Mouse (Mus musculus) 416B (cell line): Measurements from ENCODE around the gene Tbx1.

ENCODE experiments used
- DNase-seq: peaks from one replicate; pipeline ENCODE4 v3.0.0; 2011; ENCODE audit warnings: low read depth

The Tbx1 gene

DNA sequence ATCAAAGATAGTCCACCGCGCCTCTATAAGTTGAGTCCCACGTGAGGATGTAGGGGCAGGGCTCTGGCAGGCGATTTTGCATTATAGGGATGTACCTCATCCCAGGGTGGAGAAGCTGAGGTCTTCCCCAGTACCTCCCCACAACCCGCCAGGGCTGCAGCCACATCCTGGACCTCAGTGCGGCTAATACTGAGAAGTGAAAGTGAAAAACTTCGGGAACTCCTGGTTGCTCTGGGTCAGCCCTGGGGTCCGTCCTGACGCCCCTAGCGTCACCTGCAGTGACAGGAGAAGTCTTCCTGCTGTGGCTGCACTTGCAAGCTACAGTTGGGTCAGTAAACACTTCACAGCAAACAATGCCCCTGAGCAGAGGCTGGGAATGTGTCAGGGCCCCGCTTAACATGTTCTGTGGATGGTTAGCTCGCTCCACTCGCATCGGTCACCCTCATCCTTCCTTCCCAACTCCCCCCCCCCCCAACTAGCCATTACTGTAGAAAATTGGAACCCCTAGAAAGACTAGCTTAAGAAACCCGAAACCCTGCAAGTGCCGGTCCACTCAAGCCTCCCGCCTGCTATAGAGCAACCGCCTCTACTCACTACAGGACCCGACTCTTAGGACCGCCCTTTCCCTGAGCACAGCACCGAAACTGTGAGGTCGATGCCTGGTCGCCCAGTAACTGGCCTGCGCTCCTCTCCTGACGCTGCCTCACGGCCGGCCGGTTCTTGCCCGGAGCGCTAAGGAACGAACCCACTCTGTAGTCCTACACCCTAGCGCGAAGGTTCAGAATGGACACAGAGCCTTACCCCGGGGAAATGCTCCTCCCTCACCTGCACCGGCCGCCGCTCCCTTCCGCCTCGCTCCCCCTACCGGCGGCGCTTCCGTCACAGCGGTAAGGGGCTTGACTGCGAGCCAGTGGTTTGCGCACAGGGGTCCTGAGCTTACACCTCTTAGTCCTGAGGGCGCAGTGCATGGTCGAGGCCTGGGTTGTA, at the start of gene Tbx1:
Gene Tbx1 (minus strand): TSS at position 868 of the 987 bp plus-strand sequence.
- peak; percentile 37 for DNase-seq

DNA sequence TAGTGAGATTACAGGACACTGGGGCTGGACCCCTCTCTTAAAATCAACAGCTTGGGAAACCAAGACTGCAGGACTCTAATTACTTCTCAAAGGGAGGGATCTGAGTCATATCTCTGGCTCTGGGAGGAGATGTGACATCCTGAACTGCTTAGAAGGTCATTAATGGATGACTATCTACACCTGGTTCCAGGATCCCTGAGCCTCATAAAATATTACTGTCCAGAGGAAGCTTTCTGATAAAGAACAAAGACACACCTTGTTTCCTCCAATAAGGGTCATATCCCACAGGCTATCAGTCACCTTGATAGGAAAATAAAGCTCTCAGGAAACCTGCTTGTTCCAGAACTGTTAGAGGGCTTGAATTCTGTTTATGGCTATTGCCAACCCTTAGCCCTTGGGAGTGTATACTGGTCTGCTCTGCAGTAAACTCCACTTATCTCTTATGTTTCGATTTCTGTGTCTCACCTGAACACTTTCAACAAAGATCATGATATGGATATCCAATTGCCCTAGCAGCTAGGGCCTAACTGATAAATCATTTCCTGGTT, 49.0 kb upstream of the Tbx1 start:
- DNase-seq: no peak

- no peak for DNase-seq
Measured at GRCm38 (mm10) chr16:18638396-18638795, 47.9 kb upstream of the Tbx1 start.

DNA sequence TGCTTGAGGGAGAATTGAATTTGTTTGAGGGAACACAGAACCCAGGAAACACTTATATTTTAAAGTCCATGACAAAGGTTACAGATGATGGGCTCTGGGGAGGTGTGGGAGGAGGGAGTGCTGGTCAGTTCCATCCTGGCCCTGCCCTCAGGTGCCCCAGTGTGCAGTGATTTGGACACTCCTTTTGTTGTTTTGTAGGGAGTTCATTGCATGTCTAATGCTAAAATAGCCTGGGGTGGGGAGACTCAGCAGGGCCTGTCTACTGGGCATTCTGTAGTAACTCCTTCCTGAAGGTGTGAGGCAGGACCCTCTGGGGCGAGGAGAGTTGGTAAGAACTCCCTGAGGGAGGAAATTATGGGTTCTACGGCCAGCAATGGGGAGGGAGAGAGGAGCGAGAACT, 46.3 kb upstream of the Tbx1 start:
- DNase-seq: no peak

DNA sequence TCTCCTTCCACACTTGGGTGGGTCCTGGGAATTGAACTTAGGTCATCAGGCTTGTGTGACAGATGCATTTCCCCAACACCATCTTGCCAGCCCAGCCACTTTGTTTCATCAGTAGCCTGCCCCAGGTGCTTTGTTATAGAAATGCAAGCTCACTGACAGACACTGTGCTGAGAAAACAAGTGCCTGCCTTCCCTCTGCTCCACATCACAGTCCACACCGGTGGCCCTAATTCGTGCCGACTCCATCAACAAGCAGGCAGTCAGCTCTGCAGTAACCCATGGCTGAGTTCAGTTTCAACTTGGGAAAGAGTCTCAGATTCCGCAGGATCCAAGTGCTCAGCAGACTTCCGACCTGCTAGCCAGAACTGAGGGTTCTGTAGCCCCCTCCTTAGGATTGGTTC, 45.9 kb upstream of the Tbx1 start:
- no peak for DNase-seq

DNA sequence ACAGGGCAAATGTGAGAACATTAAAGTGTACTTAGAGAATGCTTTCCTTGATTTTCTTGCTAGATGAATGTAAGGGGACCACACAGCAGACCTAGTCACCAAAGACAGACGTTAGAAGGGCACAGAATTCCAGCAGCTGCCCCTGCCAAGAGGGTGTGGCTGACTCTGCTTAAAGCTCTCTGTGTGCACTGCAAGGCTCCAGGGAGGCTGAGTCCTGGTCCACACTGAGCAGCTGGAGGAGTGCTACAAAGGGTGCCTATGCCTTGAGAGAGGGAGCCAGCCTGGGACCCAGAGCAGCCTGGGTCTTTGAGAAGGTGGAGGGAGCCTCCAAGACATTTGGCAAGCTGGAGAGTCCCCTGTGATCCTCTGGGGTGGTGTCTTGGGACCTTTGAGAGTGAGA, 42.9 kb upstream of the Tbx1 start:
- no peak for DNase-seq

DNA sequence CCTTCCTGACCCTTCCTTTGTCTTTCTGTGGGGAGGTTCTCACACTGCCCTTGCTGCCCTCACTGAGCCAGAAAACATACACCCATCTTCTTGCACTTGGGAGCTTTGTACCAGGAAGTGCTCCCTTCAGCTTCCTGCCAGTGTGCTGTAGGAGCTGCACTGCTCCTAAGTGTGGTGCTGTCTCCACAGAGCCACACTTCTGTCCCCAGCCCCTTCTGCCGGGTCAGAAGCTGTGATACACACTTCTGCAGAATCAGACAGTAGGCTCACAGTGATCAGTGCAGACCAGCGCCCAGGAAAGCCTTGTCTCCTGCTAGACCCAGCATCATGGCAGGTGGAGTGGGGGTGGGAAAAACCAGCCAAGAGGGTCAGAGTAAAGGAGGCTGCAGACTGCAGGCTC, 42.3 kb upstream of the Tbx1 start:
- DNase-seq: no peak

DNA sequence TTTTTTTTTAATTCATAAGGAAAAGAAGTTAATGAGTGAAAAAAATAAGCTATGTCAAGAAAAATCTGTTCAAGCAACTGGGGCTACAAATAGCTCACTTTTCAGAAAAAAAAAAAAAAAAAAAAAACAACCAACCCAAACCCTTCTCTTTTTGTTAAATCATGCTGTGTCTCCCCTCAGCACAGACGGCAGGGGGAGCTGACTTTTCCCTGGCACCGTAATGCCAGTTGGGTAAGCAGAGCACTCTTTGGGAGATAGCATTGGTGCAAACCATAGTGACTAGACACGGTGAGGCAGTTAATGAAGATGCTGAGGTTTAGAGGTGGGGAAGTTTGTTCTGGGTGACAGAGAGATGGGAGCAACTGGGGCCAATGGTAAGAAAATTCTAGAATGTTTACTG, 41.6 kb upstream of the Tbx1 start:
- no peak for DNase-seq

- DNase-seq: no peak
Measured at GRCm38 (mm10) chr16:18631141-18631540, 40.7 kb upstream of the Tbx1 start.

GRCm38 (mm10) chr16:18630291-18630690, 39.8 kb upstream of the Tbx1 start:
- no peak for DNase-seq

DNA sequence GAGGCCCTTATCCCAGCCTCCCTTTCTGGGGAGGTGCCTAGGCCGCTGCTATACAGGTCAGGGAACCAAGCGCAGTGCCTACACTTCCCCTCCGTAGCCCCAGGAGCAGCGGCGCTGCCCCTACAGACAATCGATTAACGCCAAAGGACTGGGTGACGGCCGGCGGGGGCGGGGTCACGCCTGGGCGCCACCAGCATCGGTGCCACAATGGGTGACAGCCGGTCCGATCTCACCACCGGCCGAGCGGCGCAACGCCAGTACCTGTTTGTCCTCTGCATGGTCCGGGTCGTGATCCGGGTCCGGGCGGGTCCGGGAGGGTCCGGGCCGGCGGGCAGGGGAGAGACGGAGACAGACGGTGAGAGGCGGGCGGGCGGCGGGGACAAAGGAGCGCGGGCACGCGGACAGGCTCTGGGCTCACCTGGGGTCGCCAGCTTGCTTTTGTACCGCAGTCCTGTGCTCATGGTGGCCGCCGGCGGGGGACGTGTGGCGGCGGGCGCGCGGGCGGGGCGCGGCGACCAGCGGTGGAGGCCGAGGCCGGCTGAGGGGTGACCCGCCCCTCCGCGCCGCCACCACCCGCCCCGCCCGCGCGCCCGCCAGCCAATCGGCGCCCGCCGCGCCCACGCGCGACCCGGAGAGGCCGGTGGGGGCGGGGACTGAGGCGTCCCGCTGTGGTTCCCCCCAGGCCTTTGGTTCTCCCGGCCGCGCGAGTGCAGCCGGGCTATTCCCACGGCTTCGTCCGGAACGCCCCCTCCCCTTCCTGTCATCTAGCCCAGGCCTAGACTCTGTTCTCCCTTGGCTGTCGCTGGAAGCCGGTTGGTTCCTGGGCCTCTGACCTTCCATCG, 39.1 kb upstream of the Tbx1 start, which contains the start of gene Sept5:
Gene Sept5 (minus strand): TSS at position 565 of the 842 bp plus-strand sequence.
- DNase-seq: no peak

DNA sequence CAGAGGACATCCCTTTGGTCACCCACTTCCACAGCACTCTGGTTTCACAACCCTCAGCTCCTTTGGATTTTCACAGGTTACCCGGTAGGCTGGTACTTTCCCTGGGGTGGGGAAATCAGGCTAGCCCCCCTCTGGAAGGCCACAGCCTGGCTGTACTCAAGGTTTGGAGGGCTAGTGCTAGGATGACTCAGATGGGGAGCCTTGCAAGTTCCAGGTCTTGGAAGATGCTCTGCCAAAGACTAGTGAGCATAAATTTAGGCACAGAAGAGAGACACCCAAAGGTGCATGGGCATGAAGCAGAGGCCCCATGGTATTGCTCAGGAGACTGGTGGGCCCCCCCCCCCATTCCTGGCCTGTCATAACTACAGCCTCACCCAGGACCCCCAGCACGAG, 38.5 kb upstream of the Tbx1 start:
- DNase-seq: peak; percentile 10

DNA sequence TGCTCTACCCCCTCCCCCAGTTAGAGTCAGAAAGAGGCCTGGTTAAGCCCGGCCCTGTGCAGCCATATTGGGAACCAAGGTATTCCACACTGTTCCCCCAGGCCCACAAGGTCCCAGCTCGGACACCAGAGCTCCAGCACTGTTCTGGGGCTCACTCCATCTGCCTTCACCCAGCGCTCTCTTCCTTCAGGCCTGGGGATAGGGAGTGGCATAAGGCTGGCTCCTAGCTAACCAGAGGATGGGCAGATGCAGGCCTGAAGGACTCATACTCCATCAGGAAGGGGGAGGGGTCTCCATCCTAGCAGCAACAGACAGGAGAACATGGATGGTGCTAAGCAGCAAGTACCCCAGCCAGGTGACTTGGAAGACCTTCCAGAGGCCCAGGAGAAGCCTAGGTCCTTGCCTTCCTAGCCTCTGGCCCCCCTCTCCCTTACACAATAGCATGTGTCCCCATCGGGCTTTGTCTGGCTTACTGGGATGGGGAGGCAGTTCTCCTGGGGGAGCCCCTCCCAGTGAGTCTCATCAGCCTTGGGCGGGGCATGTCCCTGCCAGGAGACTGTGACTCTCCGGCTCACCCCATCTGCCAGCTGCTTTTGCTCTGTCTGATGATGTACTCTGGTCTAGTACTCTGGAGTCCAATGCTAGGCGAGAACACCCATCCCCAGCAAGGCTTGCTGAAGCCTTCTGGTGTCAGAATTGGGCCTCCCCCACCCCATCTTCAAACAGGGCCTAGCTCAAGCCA, 37.9 kb upstream of the Tbx1 start:
- no peak for DNase-seq

GRCm38 (mm10) chr16:18627163-18627562, 36.7 kb upstream of the Tbx1 start:
- DNase-seq: no peak

- peak; percentile 68 for DNase-seq
Measured at GRCm38 (mm10) chr16:18626376-18626878, 36.0 kb upstream of the Tbx1 start, which contains the start of gene Gm49601. Gene Gm49601, minus strand, starts transcription at chr16:18626427.

- DNase-seq: no peak
Measured at GRCm38 (mm10) chr16:18625791-18626311, 35.4 kb upstream of the Tbx1 start.

GRCm38 (mm10) chr16:18625097-18625496, 34.6 kb upstream of the Tbx1 start:
- no peak for DNase-seq

DNA sequence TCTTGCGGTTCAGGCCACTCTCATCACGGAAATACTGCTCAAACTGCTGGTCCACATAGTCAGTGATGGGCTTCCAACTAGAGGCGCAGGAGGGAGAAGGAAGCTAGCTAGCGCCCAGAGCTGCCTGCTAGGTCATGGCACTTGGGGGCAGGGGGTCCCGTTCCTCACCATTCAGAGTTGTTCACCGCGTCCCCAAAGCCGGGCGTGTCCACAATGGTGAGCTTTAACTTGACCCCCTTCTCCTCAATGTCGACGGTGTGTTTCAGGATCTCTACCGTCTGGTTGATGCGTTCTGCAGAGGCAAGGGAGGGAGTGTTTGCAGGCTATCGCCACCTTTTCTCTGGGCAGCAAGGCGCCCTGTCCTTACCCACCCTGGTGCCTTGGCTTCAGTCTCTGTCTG, 34.2 kb upstream of the Tbx1 start:
- DNase-seq: no peak

DNA sequence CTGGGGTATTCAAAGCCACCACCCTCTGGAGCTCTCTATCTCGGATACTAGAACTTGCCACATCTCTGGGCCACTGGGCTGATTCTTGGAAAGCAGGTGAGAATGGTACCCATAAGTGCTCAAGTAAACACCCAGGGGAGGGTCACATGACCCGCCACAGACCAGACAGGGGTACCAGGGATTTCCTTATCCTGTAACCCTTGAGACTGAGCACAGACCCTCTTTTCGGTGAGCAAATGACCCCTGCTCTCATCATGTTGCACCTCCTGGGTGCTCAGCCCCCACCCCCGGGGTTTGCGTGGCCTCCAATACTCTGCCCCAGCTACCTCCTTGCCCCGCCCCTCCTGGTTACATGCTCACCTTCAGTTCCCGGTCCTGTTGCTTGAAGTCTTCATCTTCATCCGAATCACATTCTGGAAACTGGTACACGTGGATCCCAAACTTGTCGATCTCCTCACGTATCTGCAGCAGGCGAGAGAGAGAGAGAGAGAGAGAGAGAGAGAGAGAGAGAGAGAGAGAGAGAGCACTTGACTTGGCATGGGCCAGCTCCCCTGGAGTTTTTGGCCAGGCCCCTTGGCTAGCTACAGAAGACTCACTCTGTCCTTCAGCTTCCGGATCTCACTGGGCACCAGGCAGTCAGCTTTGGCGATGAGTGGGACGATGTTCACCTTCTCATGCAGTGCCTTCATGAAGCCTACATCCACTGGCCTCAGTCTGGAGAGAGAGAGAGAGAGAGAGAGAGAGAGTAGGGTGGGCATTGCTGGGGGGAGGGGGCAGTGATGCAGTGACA, 33.5 kb upstream of the Tbx1 start:
- no peak for DNase-seq
